33 mouse cellular contexts compared by ENCODE assay signal in the genomic region with DNA sequence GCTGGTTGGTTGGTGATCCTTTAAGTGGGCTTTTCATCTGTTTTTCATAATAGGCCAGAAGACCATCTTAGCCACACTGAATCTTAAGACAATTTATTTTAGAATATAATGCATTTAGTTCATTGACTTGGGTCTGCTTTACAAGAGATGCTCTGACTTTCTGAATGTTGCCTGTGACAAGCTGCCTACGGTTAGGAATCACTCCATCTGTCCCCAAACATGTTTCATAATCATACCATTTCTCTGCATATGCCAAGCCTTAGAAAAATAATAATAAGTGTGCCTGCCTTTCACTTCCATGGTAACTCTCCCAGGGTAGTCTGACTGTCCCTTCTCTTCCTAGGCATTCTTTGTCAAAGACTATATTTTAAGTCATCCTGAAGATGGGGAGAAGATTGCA.
"Had no signal": no experiment of that assay in that cellular context is flagged by ENCODE, and none has a peak within 500 bp of the region (broad histone marks: within the 10 kb centered on the region; RNA-seq: fewer than 3 reads in every experiment).

No protein-coding gene starts in this region.

- H3K27ac ChIP-seq: heart, embryonic 13.5 days; heart, embryonic 15.5 days; hindbrain, embryonic 10.5 days; hindbrain, embryonic 12.5 days; hindbrain, embryonic 13.5 days; hindbrain, embryonic 14.5 days; hindbrain, embryonic 15.5 days; hindbrain, postnatal 0 days; intestine, embryonic 15.5 days; kidney, embryonic 15.5 days; kidney, postnatal 0 days; left cerebral cortex, adult 2 months had no signal

- DNase-seq: heart, postnatal 10 days; heart, postnatal 14 days; heart, postnatal 36 days; heart, postnatal 4 days; kidney, adult 11 months; kidney, adult 18-20 months; kidney, adult 2 months; kidney, adult 8-10 months; kidney, adult 9 months; kidney, postnatal 10 days; kidney, postnatal 14 days; kidney, postnatal 25 days; kidney, postnatal 36 days; kidney, postnatal 4 days; layer of hippocampus, adult 9-11 months; layer of hippocampus, postnatal 36 days had no signal

- ATAC-seq: hindbrain, embryonic 16.5 days; hindbrain, postnatal 0 days; inflammation-experienced regulatory T-cells, adult 6 months; intestine, embryonic 15.5 days; intestine, embryonic 16.5 days; intestine, postnatal 0 days had no signal

- H3K4me3 ChIP-seq: heart, embryonic 12.5 days; heart, embryonic 13.5 days; heart, embryonic 15.5 days; hindbrain, embryonic 10.5 days; hindbrain, embryonic 12.5 days; hindbrain, embryonic 13.5 days; hindbrain, embryonic 15.5 days; intestine, embryonic 15.5 days; kidney, embryonic 15.5 days; left cerebral cortex, adult 2 months had no signal
